Mouse (Mus musculus) spleen, postnatal 10 days (tissue): ENCODE measurements around the gene Mpig6b.
"Not testable (repeated sequence)": the region's sequence is repeated elsewhere in the genome, so short reads cannot be mapped to it uniquely, and the experiment has no call there.

ENCODE experiments used
- DNase-seq, 2 experiments: peaks; one replicate each; pipeline ENCODE4 v3.0.0; 2021 to 2022; ENCODE audit warnings: low spot score in 2 of 2

Gene Mpig6b

GRCm38 (mm10) chr17:35039121-35039873, 26.7 kb downstream of the Mpig6b start:
- DNase-seq, result no peak

- no peak for DNase-seq
These were observed 31.1 kb downstream of the Mpig6b start for GRCm38 (mm10) chr17:35034896-35035295.

- DNase-seq, result not testable (repeated sequence)
These were observed 32.3 kb downstream of the Mpig6b start for GRCm38 (mm10) chr17:35033703-35034102.

- no peak for DNase-seq
These were observed 33.6 kb downstream of the Mpig6b start for GRCm38 (mm10) chr17:35032323-35032870.

GRCm38 (mm10) chr17:35031880-35032279, 34.1 kb downstream of the Mpig6b start:
- DNase-seq, result no peak

GRCm38 (mm10) chr17:35031272-35031671, 34.7 kb downstream of the Mpig6b start:
- no peak for DNase-seq

GRCm38 (mm10) chr17:35029691-35030532, 36.1 kb downstream of the Mpig6b start:
- peak in 1 of 2 experiments; percentile 55 for DNase-seq

- peak in 1 of 2 experiments; percentile 13 for DNase-seq
These were observed 37.7 kb downstream of the Mpig6b start for GRCm38 (mm10) chr17:35028315-35028714.

GRCm38 (mm10) chr17:35027277-35028068, 38.5 kb downstream of the Mpig6b start, which contains the start of gene Sapcd1:
Gene Sapcd1 (minus strand): TSS chr17:35028016.
- DNase-seq, result peak in 1 of 2 experiments; percentile 63

- DNase-seq, result no peak
These were observed 39.8 kb downstream of the Mpig6b start for GRCm38 (mm10) chr17:35026206-35026605.

GRCm38 (mm10) chr17:35024691-35025488, 41.1 kb downstream of the Mpig6b start:
- DNase-seq, result no peak

- no peak for DNase-seq
These were observed 41.7 kb downstream of the Mpig6b start for GRCm38 (mm10) chr17:35024261-35024660.

- DNase-seq, result no peak
These were observed 42.2 kb downstream of the Mpig6b start for GRCm38 (mm10) chr17:35023756-35024155.

- peak in 1 of 2 experiments; percentile 15 for DNase-seq
These were observed 42.8 kb downstream of the Mpig6b start for GRCm38 (mm10) chr17:35023221-35023620.

GRCm38 (mm10) chr17:35022541-35023060, 43.4 kb downstream of the Mpig6b start:
- DNase-seq, result peak in 1 of 2 experiments; percentile 14

- peak in 1 of 2 experiments; percentile 22 for DNase-seq
These were observed 44.0 kb downstream of the Mpig6b start for GRCm38 (mm10) chr17:35021842-35022477.

- peak; percentile 89 to 92 for DNase-seq
These were observed 44.7 kb downstream of the Mpig6b start for GRCm38 (mm10) chr17:35021163-35021808.

- no peak for DNase-seq
These were observed 45.4 kb downstream of the Mpig6b start for GRCm38 (mm10) chr17:35020551-35020950.

- no peak for DNase-seq
These were observed 46.1 kb downstream of the Mpig6b start for GRCm38 (mm10) chr17:35019894-35020293.
